Mouse (Mus musculus): Measurements from ENCODE around the gene Rad51ap2.

Gene Rad51ap2

GRCm38 (mm10) chr12:11455549-11456194 lies at the start of gene Rad51ap2:
TSS of gene Rad51ap2 (plus strand) at chr12:11456079.
- peak; percentile 95 for DNase-seq (ENCODE audit: low spot score)

- DNase-seq (ENCODE audit: low spot score): no peak
Measured at GRCm38 (mm10) chr12:11407679-11408078, 48.2 kb upstream of the Rad51ap2 start.

GRCm38 (mm10) chr12:11418112-11418511 lies 37.8 kb upstream of the Rad51ap2 start:
- DNase-seq (ENCODE audit: low spot score): no peak

GRCm38 (mm10) chr12:11427396-11427795 lies 28.5 kb upstream of the Rad51ap2 start:
- DNase-seq (ENCODE audit: low spot score): no peak

- DNase-seq (ENCODE audit: low spot score): no peak
Measured at GRCm38 (mm10) chr12:11433126-11433525, 22.8 kb upstream of the Rad51ap2 start.

- no peak for DNase-seq (ENCODE audit: low spot score)
Measured at GRCm38 (mm10) chr12:11433716-11434115, 22.2 kb upstream of the Rad51ap2 start.

- DNase-seq (ENCODE audit: low spot score): no peak
Measured at GRCm38 (mm10) chr12:11434446-11434845, 21.4 kb upstream of the Rad51ap2 start.

- peak; percentile 11 for DNase-seq (ENCODE audit: low spot score)
Measured at GRCm38 (mm10) chr12:11435246-11436022, 20.4 kb upstream of the Rad51ap2 start.

GRCm38 (mm10) chr12:11436023-11436350 lies 19.9 kb upstream of the Rad51ap2 start:
- DNase-seq (ENCODE audit: low spot score): no peak

- DNase-seq (ENCODE audit: low spot score): peak; percentile 89
Measured at GRCm38 (mm10) chr12:11436497-11437265, 19.2 kb upstream of the Rad51ap2 start, which contains the start of gene Vsnl1. TSS of gene Vsnl1 (minus strand) at chr12:11436613.

GRCm38 (mm10) chr12:11437266-11437906 lies 18.5 kb upstream of the Rad51ap2 start:
- DNase-seq (ENCODE audit: low spot score): peak; percentile 92

GRCm38 (mm10) chr12:11437907-11438447 lies 17.9 kb upstream of the Rad51ap2 start:
- peak; percentile 13 for DNase-seq (ENCODE audit: low spot score)

- DNase-seq (ENCODE audit: low spot score): peak; percentile 24
Measured at GRCm38 (mm10) chr12:11454146-11454545, 1.7 kb upstream of the Rad51ap2 start.

GRCm38 (mm10) chr12:11456213-11456612 lies 334 bp downstream of the Rad51ap2 start:
- no peak for DNase-seq (ENCODE audit: low spot score)

- no peak for DNase-seq (ENCODE audit: low spot score)
Measured at GRCm38 (mm10) chr12:11456632-11457031, 753 bp downstream of the Rad51ap2 start.
